Mouse (Mus musculus): ENCODE measurements around the gene Ccrl2. TPM values are rescaled to one million over a fixed set of nuclear protein-coding genes. Genes with fewer than 3 reads are reported as not detected.

The Ccrl2 gene
- polyA plus RNA-seq, 1 experiment = 0.12 TPM

DNA sequence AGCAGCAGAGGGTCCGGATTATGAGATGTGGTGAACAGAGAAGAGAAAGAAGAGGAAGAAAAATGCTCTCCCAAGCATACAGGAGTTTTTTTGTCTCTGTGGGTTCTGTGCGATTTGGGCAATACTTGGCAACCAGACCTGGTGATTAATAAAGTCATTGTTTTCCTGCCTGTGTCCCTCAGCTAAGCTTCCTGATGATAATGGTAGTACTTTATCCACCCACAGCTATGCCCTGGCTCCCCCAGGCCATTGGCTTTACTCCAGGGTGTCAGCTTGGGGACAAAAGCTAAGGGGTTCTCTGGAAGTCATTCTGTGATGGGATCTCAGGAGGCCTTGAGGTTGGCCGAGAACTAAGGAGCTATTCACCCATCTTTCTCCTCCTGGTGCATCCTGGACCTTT is 45.3 kb downstream of the Ccrl2 start:
- H3K4me2 ChIP-seq (ENCODE audit: low read depth) = no peak overlapping the region
- no peaks in the 10 kb centered on the region for H3K36me3 ChIP-seq (ENCODE audit: control insufficient read depth, insufficient read depth)
- H3K79me2 ChIP-seq (ENCODE audit: control insufficient read depth, insufficient read depth) = no peaks in the 10 kb centered on the region
- H3ac ChIP-seq (ENCODE audit: control insufficient read depth, insufficient read length) = no peak overlapping the region
- TF ChIP-seq POLR2A (IDR thresholded peaks at IDR 0.05; ENCODE audit: insufficient read length, low read depth) (no peak), CEBPB (IDR thresholded peaks at IDR 0.05; ENCODE audit: insufficient read depth, poor library complexity, severe bottlenecking) (no peak), REST (IDR thresholded peaks at IDR 0.05; ENCODE audit: insufficient read depth, insufficient read length) (no peak), TCF12 (IDR thresholded peaks at IDR 0.05; ENCODE audit: insufficient read depth, poor library complexity, severe bottlenecking) (no peak), MAX (IDR thresholded peaks at IDR 0.05; ENCODE audit: low read depth) (no peak), MYOD1 (IDR thresholded peaks at IDR 0.05; ENCODE audit: control insufficient read depth in 1 of 3, insufficient read length in 2 of 3, low read depth in 2 of 3) (no peak)
- no peak overlapping the region for H3K4me3 ChIP-seq
- peaks cover 4% of the 10 kb centered on the region for H3K27me3 ChIP-seq (ENCODE audit: control insufficient read depth, insufficient read depth, insufficient read length)

DNA sequence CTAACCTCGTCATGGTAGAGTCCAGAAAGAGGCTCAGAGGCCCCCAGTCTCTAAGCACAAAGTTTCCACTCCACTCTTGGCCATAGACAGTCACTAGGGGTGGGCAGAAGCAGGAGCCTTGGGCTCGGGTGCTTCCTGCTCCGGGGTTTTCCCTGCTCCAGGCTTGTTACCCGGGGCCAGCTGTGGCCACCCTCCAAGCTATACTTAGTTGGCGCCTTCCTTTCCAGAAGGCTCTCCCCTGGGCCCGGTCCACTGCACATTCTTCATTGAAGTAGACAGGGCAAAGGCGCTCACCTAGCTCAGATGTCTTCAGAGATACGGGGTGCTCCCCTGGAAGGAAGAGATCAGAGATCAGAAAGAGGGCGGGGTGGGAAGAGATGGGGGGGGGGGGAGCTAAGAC is 45.8 kb downstream of the Ccrl2 start:
- no peaks in the 10 kb centered on the region for H3K36me3 ChIP-seq (ENCODE audit: control insufficient read depth, insufficient read depth)
- peaks cover 7% of the 10 kb centered on the region for H3K27me3 ChIP-seq (ENCODE audit: control insufficient read depth, insufficient read depth, insufficient read length)
- TF ChIP-seq USF1 (IDR thresholded peaks at IDR 0.05; ENCODE audit: low read depth) = no peak
- TF ChIP-seq POLR2A (IDR thresholded peaks at IDR 0.05; ENCODE audit: insufficient read length, low read depth) = no peak
- no peak for TF ChIP-seq SRF (IDR thresholded peaks at IDR 0.05; ENCODE audit: control insufficient read depth, insufficient read length, low read depth)
- no peak for TF ChIP-seq POLR2AphosphoS2 (IDR thresholded peaks at IDR 0.05; ENCODE audit: insufficient read length, low read depth)
- no peak for TF ChIP-seq REST (IDR thresholded peaks at IDR 0.05; ENCODE audit: insufficient read depth, insufficient read length)
- TF ChIP-seq TCF12 (IDR thresholded peaks at IDR 0.05; ENCODE audit: insufficient read depth, poor library complexity, severe bottlenecking) = no peak
- no peak for TF ChIP-seq E2F4 (IDR thresholded peaks at IDR 0.05; ENCODE audit: insufficient read depth)
- no peak for TF ChIP-seq CEBPB (IDR thresholded peaks at IDR 0.05; ENCODE audit: insufficient read depth, poor library complexity, severe bottlenecking)
- TF ChIP-seq MYOD1 (IDR thresholded peaks at IDR 0.05; ENCODE audit: control insufficient read depth in 1 of 3, insufficient read length in 2 of 3, low read depth in 2 of 3) = no peak
- TF ChIP-seq TCF3 (IDR thresholded peaks at IDR 0.05; ENCODE audit: insufficient read length, low read depth) = no peak
- TF ChIP-seq MYOG (IDR thresholded peaks at IDR 0.05; ENCODE audit: control insufficient read depth in 1 of 3, insufficient read depth in 1 of 3, insufficient read length in 2 of 3, low read depth in 2 of 3) = no peak
- TF ChIP-seq MAX (IDR thresholded peaks at IDR 0.05; ENCODE audit: low read depth) = no peak
- no peak overlapping the region for H3K4me2 ChIP-seq (ENCODE audit: low read depth)
- no peaks in the 10 kb centered on the region for H3K79me2 ChIP-seq (ENCODE audit: control insufficient read depth, insufficient read depth)
- no peak overlapping the region for H3ac ChIP-seq (ENCODE audit: control insufficient read depth, insufficient read length)
- H3K4me3 ChIP-seq = no peak overlapping the region

DNA sequence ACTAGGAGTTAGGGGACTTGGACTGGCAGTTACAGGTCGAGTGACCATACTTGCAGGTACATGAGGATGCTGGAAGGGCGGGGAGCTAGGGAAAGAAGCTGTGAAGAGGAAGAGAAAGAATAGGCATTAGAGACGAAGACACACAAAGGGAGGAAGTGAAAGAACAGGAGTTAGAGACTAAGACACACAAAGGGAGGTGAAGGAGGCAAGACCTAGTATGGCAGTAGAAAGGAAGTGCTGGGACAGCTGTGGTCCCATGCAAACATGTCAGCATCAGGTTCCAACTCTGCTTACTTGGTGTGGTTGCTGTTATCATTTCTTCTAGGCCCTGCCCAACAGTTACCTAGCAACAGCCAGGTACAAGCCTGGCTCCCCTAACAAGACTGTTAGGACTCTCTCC is 47.6 kb downstream of the Ccrl2 start:
- Histone ChIP-seq H3K79me2 (ENCODE audit: control insufficient read depth, insufficient read depth) (no peaks in the 10 kb centered on the region), H3K27me3 (ENCODE audit: control insufficient read depth, insufficient read depth, insufficient read length) (peaks cover 16% of the 10 kb centered on the region), H3K36me3 (ENCODE audit: control insufficient read depth, insufficient read depth) (no peaks in the 10 kb centered on the region)

DNA sequence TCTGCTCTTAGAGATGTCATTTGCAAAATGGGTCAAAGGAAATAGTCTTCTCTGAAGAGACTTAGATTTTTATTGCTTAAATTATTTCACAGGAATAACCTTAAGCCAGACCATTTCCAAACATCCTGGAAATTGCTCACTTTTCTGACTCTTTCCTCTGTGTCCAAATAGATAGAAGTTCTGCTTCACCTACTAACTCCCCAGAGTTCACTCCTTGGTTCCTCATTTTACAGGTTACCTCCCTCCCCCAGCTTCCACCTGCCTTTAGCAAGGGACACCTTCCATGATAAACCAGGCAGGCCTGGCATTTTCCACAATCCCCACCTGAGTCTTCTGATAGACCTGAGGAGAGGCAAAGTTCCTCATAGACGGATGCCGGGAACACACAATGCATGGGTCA is 50.8 kb downstream of the Ccrl2 start:
- Histone ChIP-seq H3K27me3 (ENCODE audit: control insufficient read depth, insufficient read depth, insufficient read length) (peaks cover 21% of the 10 kb centered on the region), H3ac (ENCODE audit: control insufficient read depth, insufficient read length) (no peak overlapping the region), H3K79me2 (ENCODE audit: control insufficient read depth, insufficient read depth) (no peaks in the 10 kb centered on the region), H3K4me2 (ENCODE audit: low read depth) (no peak overlapping the region), H3K36me3 (ENCODE audit: control insufficient read depth, insufficient read depth) (no peaks in the 10 kb centered on the region), H3K4me3 (no peak overlapping the region)
- TF ChIP-seq USF1 (IDR thresholded peaks at IDR 0.05; ENCODE audit: low read depth) (no peak), POLR2AphosphoS2 (IDR thresholded peaks at IDR 0.05; ENCODE audit: insufficient read length, low read depth) (no peak), SRF (IDR thresholded peaks at IDR 0.05; ENCODE audit: control insufficient read depth, insufficient read length, low read depth) (no peak), CEBPB (IDR thresholded peaks at IDR 0.05; ENCODE audit: insufficient read depth, poor library complexity, severe bottlenecking) (no peak), MYOG (IDR thresholded peaks at IDR 0.05; ENCODE audit: control insufficient read depth in 1 of 3, insufficient read depth in 1 of 3, insufficient read length in 2 of 3, low read depth in 2 of 3) (no peak)

More for the DNA sequence above, 47.6 kb downstream of the Ccrl2 start:
- H3ac ChIP-seq (ENCODE audit: control insufficient read depth, insufficient read length) = no peak overlapping the region
- TF ChIP-seq POLR2A (IDR thresholded peaks at IDR 0.05; ENCODE audit: insufficient read length, low read depth) = no peak
- TF ChIP-seq REST (IDR thresholded peaks at IDR 0.05; ENCODE audit: insufficient read depth, insufficient read length) = no peak
- no peak for TF ChIP-seq E2F4 (IDR thresholded peaks at IDR 0.05; ENCODE audit: insufficient read depth)
- TF ChIP-seq SRF (IDR thresholded peaks at IDR 0.05; ENCODE audit: control insufficient read depth, insufficient read length, low read depth) = no peak
- no peak for TF ChIP-seq TCF3 (IDR thresholded peaks at IDR 0.05; ENCODE audit: insufficient read length, low read depth)
- no peak for TF ChIP-seq MYOG (IDR thresholded peaks at IDR 0.05; ENCODE audit: control insufficient read depth in 1 of 3, insufficient read depth in 1 of 3, insufficient read length in 2 of 3, low read depth in 2 of 3)
- TF ChIP-seq USF1 (IDR thresholded peaks at IDR 0.05; ENCODE audit: low read depth) = no peak
- no peak for TF ChIP-seq MYOD1 (IDR thresholded peaks at IDR 0.05; ENCODE audit: control insufficient read depth in 1 of 3, insufficient read length in 2 of 3, low read depth in 2 of 3)
- no peak for TF ChIP-seq CEBPB (IDR thresholded peaks at IDR 0.05; ENCODE audit: insufficient read depth, poor library complexity, severe bottlenecking)
- TF ChIP-seq MAX (IDR thresholded peaks at IDR 0.05; ENCODE audit: low read depth) = no peak
- no peak for TF ChIP-seq TCF12 (IDR thresholded peaks at IDR 0.05; ENCODE audit: insufficient read depth, poor library complexity, severe bottlenecking)
- no peak for TF ChIP-seq POLR2AphosphoS2 (IDR thresholded peaks at IDR 0.05; ENCODE audit: insufficient read length, low read depth)
- no peak overlapping the region for H3K4me2 ChIP-seq (ENCODE audit: low read depth)
- no peak overlapping the region for H3K4me3 ChIP-seq

Other genes with a start within 250 kb of the Ccrl2 start
- gene Prss44, start 243.5 kb downstream of the Ccrl2 start, polyA plus RNA-seq (2012; fragmentation: generic; extraction: Trizol) = not detected
- not detected for gene Prss43, start 230.8 kb downstream of the Ccrl2 start, polyA plus RNA-seq (2012; fragmentation: generic; extraction: Trizol)
- gene Prss45, start 222.9 kb downstream of the Ccrl2 start, polyA plus RNA-seq (2012; fragmentation: generic; extraction: Trizol) = not detected
- 0.11 TPM for gene Prss46, start 213.0 kb downstream of the Ccrl2 start, polyA plus RNA-seq (2012; fragmentation: generic; extraction: Trizol)
- gene Prss50, start 199.6 kb downstream of the Ccrl2 start, polyA plus RNA-seq (2012; fragmentation: generic; extraction: Trizol) = 0.02 TPM
- gene Als2cl, start 177.6 kb downstream of the Ccrl2 start, polyA plus RNA-seq (2012; fragmentation: generic; extraction: Trizol) = 2.5 TPM
- gene Tmie, start 177.4 kb downstream of the Ccrl2 start, polyA plus RNA-seq (2012; fragmentation: generic; extraction: Trizol) = 0.02 TPM
- not detected for gene Fam240a, start 140.7 kb downstream of the Ccrl2 start, polyA plus RNA-seq (2012; fragmentation: generic; extraction: Trizol)
- gene Tdgf1, start 111.4 kb downstream of the Ccrl2 start, polyA plus RNA-seq (2012; fragmentation: generic; extraction: Trizol) = not detected
- 0.49 TPM for gene Lrrc2, start 106.0 kb downstream of the Ccrl2 start, polyA plus RNA-seq (2012; fragmentation: generic; extraction: Trizol)
- not detected for gene Rtp3, start 66.9 kb downstream of the Ccrl2 start, polyA plus RNA-seq (2012; fragmentation: generic; extraction: Trizol)
- gene Ltf, start 38.2 kb downstream of the Ccrl2 start, polyA plus RNA-seq (2012; fragmentation: generic; extraction: Trizol) = not detected
- 27.8 TPM for gene Lrrfip2, start 60.1 kb upstream of the Ccrl2 start, polyA plus RNA-seq (2012; fragmentation: generic; extraction: Trizol)
- 11.4 TPM for gene Mlh1, start 214.3 kb upstream of the Ccrl2 start, polyA plus RNA-seq (2012; fragmentation: generic; extraction: Trizol)
- gene Epm2aip1, start 214.4 kb upstream of the Ccrl2 start, polyA plus RNA-seq (2012; fragmentation: generic; extraction: Trizol) = 5.8 TPM